Mouse (Mus musculus) 3134 (cell line): ENCODE data around the gene Gm37419.
A peak's percentile ranks its signal among the peaks of the same experiment; 100 is the strongest.

Experiments used
- DNase-seq: peaks from one replicate; pipeline ENCODE4 v3.0.0-alpha.2; 2011; ENCODE audit warnings: low spot score; ENCODE audit not compliant: insufficient read length; ENCODE audit errors: extremely low read depth

Gm37419 gene

GRCm38 (mm10) chr16:23979446-23979845 is 8.8 kb upstream of the Gm37419 start:
- no peak for DNase-seq

- no peak for DNase-seq
Measured at GRCm38 (mm10) chr16:23980201-23980870, 7.9 kb upstream of the Gm37419 start.

- DNase-seq, result no peak
Measured at GRCm38 (mm10) chr16:23980991-23981720, 7.1 kb upstream of the Gm37419 start.

- peak; percentile 58 for DNase-seq
Measured at GRCm38 (mm10) chr16:23981925-23982851, 6.1 kb upstream of the Gm37419 start.

GRCm38 (mm10) chr16:23982891-23983588 is 5.2 kb upstream of the Gm37419 start:
- no peak for DNase-seq

GRCm38 (mm10) chr16:23984183-23984582 is 4.1 kb upstream of the Gm37419 start:
- peak; percentile 67 for DNase-seq

GRCm38 (mm10) chr16:23984760-23985466 is 3.4 kb upstream of the Gm37419 start:
- DNase-seq, result peak; percentile 63

- no peak for DNase-seq
Measured at GRCm38 (mm10) chr16:23985467-23985861, 2.8 kb upstream of the Gm37419 start.

- no peak for DNase-seq
Measured at GRCm38 (mm10) chr16:23986176-23986575, 2.1 kb upstream of the Gm37419 start.

GRCm38 (mm10) chr16:23986871-23987270 is 1.4 kb upstream of the Gm37419 start:
- DNase-seq, result peak; percentile 60

GRCm38 (mm10) chr16:23987341-23988156 is 733 bp upstream of the Gm37419 start:
- DNase-seq, result peak; percentile 69

- DNase-seq, result no peak
Measured at GRCm38 (mm10) chr16:23988157-23988465, 171 bp upstream of the Gm37419 start.

- no peak for DNase-seq
Measured at GRCm38 (mm10) chr16:23989209-23990160, 1.2 kb downstream of the Gm37419 start.

GRCm38 (mm10) chr16:23990161-23990970 is 2.1 kb downstream of the Gm37419 start:
- DNase-seq, result no peak

- peak; percentile 61 for DNase-seq
Measured at GRCm38 (mm10) chr16:23991170-23991569, 2.9 kb downstream of the Gm37419 start.

- no peak for DNase-seq
Measured at GRCm38 (mm10) chr16:23991846-23992580, 3.7 kb downstream of the Gm37419 start.
